Mouse (Mus musculus) spleen, adult 12 weeks (tissue): ENCODE measurements around the gene F8.

Experiments
- DNase-seq: peaks from one replicate; pipeline ENCODE4 v3.0.0; 2022; ENCODE audit warnings: low spot score

Gene F8

GRCm38 (mm10) chrX:75138182-75138581, 244.2 kb downstream of the F8 start:
- no peak for DNase-seq

GRCm38 (mm10) chrX:75137729-75138128, 244.7 kb downstream of the F8 start:
- no peak for DNase-seq

- no peak for DNase-seq
These were observed 245.5 kb downstream of the F8 start for GRCm38 (mm10) chrX:75136938-75137337.

GRCm38 (mm10) chrX:75130467-75131160, 251.8 kb downstream of the F8 start, which contains the start of gene Mpp1:
Mpp1 (minus strand) TSS chrX:75131016.
- DNase-seq = peak; percentile 74

- no peak for DNase-seq
These were observed 252.9 kb downstream of the F8 start for GRCm38 (mm10) chrX:75129474-75129873.

- no peak for DNase-seq
These were observed 254.0 kb downstream of the F8 start for GRCm38 (mm10) chrX:75128333-75128980.

- no peak for DNase-seq
These were observed 255.5 kb downstream of the F8 start for GRCm38 (mm10) chrX:75126893-75127292.

GRCm38 (mm10) chrX:75125606-75126005, 256.8 kb downstream of the F8 start:
- no peak for DNase-seq
